Mouse (Mus musculus): Measurements from ENCODE around the gene Cxadr. TPM values are rescaled to one million over a fixed set of nuclear protein-coding genes. Genes with fewer than 3 reads are reported as not detected.

The Cxadr gene
- 101 and 110 TPM in 2 replicates for polyA plus RNA-seq (2015; fragmentation: Nextera tagmentation; extraction: Ambion mirVana)

- H3K4me3 ChIP-seq: peak within 1 kb of the TSS; percentile 92
- WGBS: under 1% methylated on average over 31 of the region's 34 CpGs
- 0 out of 2 replicates have a peak, but pooled peaks cover 7% of the 10 kb centered on the region for H3K36me3 ChIP-seq (ENCODE audit: poor library complexity, severe bottlenecking)
- peak; percentile 98 for ATAC-seq
- peak within 1 kb of the TSS; percentile 80 for H3K4me2 ChIP-seq
- peak within 1 kb of the TSS; percentile 96 for H3K9ac ChIP-seq
- no peaks in the 10 kb centered on the region for H3K9me3 ChIP-seq (replicated peaks)
- no peaks in the 10 kb centered on the region for H3K27me3 ChIP-seq
- peak within 1 kb of the TSS; percentile 90 for H3K27ac ChIP-seq
- H3K4me1 ChIP-seq: peaks cover 35% of the 10 kb centered on the region
These were observed at the start of gene Cxadr for GRCm38 (mm10) chr16:78301183-78301830. TSS of gene Cxadr (plus strand) at chr16:78301489.

GRCm38 (mm10) chr16:78258989-78259388 is 42.3 kb upstream of the Cxadr start:
- no peaks in the 10 kb centered on the region for H3K36me3 ChIP-seq (ENCODE audit: poor library complexity, severe bottlenecking)
- H3K9ac ChIP-seq: no peak overlapping the region
- no peak for ATAC-seq
- no peaks in the 10 kb centered on the region for H3K9me3 ChIP-seq (replicated peaks)
- H3K4me3 ChIP-seq: no peak overlapping the region
- no peak overlapping the region for H3K4me2 ChIP-seq
- H3K4me1 ChIP-seq: no peaks in the 10 kb centered on the region
- H3K27me3 ChIP-seq: peaks cover 7% of the 10 kb centered on the region; the same call in 1 of the 2 replicates
- no peak overlapping the region for H3K27ac ChIP-seq
- WGBS: 76% methylated on average over 4 of the region's 4 CpGs

DNA sequence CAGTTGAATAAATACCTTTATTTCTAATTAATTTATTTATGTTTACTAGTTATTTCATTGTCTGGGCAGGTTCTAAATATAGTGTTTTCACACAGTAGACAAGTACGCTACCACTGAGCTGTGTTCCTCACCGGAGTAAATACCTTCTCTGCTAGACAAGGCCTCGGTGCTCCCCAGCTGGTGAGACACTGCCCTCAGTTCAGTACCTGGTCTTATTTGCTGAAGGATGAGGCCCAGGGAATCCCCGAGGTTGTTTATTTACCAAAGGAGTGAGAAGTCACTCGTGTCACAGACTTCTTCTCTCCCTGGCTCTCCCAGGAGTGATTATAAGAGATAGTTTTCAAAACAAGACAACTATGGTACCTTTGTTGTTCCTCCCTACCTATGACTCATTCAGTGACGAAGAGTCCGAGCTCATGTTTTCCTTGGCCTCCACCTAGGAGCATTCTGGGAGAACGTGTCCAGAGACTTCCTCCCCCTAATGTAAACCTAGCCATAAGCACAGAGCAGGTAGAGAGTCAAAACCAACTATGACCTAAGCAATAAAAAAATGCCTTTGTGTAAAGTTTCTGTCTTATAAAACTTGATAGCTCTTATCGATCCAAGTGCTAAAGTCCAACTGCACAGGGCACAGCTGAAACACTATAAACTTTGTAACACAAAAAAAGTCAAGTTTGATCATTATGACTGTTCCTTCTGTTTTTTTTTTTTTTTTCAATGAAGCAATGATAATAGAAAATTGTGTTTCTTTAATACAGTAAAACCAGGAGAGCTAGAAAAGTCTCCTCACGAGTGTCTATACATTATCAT is 41.0 kb upstream of the Cxadr start:
- Histone ChIP-seq H3K4me3 (no peak overlapping the region), H3K4me2 (no peak overlapping the region), H3K9ac (no peak overlapping the region), H3K4me1 (peaks cover 9% of the 10 kb centered on the region), H3K27me3 (peaks cover 7% of the 10 kb centered on the region; the same call in 1 of the 2 replicates), H3K36me3 (ENCODE audit: poor library complexity, severe bottlenecking) (no peaks in the 10 kb centered on the region), H3K9me3 (replicated peaks) (no peaks in the 10 kb centered on the region), H3K27ac (no peak overlapping the region)
- WGBS: 88% methylated on average over 10 of the region's 10 CpGs
- ATAC-seq: no peak

DNA sequence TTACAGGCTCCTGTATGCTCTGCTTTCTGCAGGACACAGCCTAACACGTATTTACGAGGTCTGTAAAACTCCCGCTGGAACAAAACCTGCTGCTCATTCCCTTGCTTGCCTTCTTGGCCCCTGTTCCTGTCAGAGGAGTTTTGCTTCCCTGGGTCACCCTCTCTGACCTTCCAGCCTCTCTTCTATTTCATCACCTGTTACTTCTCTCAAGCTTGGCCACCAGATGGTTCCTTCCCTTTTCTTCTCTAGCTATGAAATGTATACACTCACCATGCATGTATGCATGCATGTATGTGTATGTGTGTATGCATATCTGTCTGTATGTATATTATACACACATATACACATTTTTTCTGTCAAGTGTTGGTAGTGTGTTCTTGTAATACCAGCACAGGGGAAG is 39.8 kb upstream of the Cxadr start:
- ATAC-seq: no peak
- H3K4me3 ChIP-seq: no peak overlapping the region
- H3K27ac ChIP-seq: no peak overlapping the region
- no peaks in the 10 kb centered on the region for H3K9me3 ChIP-seq (replicated peaks)
- H3K36me3 ChIP-seq (ENCODE audit: poor library complexity, severe bottlenecking): no peaks in the 10 kb centered on the region
- H3K27me3 ChIP-seq: peaks cover 16% of the 10 kb centered on the region
- peaks cover 15% of the 10 kb centered on the region for H3K4me1 ChIP-seq
- 85% methylated on average over 3 of the region's 3 CpGs for WGBS
- H3K4me2 ChIP-seq: no peak overlapping the region
- H3K9ac ChIP-seq: no peak overlapping the region

GRCm38 (mm10) chr16:78264442-78265150 is 36.7 kb upstream of the Cxadr start:
- ATAC-seq: peak; percentile 50; the same call in 1 of the 2 replicates
- Histone ChIP-seq H3K9ac (peak overlapping the region; percentile 51), H3K27ac (no peak overlapping the region), H3K9me3 (replicated peaks) (no peaks in the 10 kb centered on the region), H3K4me1 (peaks cover 15% of the 10 kb centered on the region), H3K4me2 (peak overlapping the region; percentile 70), H3K27me3 (peaks cover 22% of the 10 kb centered on the region), H3K36me3 (ENCODE audit: poor library complexity, severe bottlenecking) (no peaks in the 10 kb centered on the region), H3K4me3 (peak overlapping the region; percentile 43)
- WGBS: 10% methylated on average over 16 of the region's 16 CpGs

GRCm38 (mm10) chr16:78265151-78265590 is 36.1 kb upstream of the Cxadr start:
- peaks cover 15% of the 10 kb centered on the region for H3K4me1 ChIP-seq
- WGBS: 0% methylated on average over 7 of the region's 7 CpGs
- no peaks in the 10 kb centered on the region for H3K9me3 ChIP-seq (replicated peaks)
- peak; percentile 80 for ATAC-seq
- H3K4me3 ChIP-seq: peak overlapping the region; percentile 43
- H3K27me3 ChIP-seq: peaks cover 22% of the 10 kb centered on the region
- peak overlapping the region; percentile 70 for H3K4me2 ChIP-seq
- H3K9ac ChIP-seq: peak overlapping the region; percentile 51
- H3K27ac ChIP-seq: no peak overlapping the region
- no peaks in the 10 kb centered on the region for H3K36me3 ChIP-seq (ENCODE audit: poor library complexity, severe bottlenecking)

DNA sequence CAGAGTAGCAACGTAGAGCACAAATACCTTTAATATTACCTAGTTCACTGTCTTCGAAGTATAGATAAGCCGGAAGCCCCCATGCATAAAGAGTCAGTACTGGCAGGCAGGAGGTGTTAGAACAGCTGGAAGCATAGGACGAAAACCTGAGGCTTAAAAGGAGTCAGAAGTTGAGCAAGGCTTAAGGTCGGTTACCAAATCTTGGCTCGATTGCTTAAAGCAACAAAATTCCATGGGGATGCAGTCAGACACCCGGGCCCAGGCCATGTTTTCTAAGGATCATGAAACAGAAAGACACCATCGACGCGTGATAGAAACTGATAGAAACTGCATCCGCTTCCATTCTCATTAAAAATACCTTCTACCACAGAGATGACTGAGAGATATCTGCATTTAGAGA is 35.5 kb upstream of the Cxadr start:
- ATAC-seq: no peak
- H3K27ac ChIP-seq: no peak overlapping the region
- H3K27me3 ChIP-seq: peaks cover 22% of the 10 kb centered on the region
- no peak overlapping the region for H3K4me3 ChIP-seq
- no peaks in the 10 kb centered on the region for H3K9me3 ChIP-seq (replicated peaks)
- no peak overlapping the region for H3K9ac ChIP-seq
- H3K4me2 ChIP-seq: no peak overlapping the region
- H3K36me3 ChIP-seq (ENCODE audit: poor library complexity, severe bottlenecking): no peaks in the 10 kb centered on the region
- H3K4me1 ChIP-seq: peaks cover 15% of the 10 kb centered on the region
- 34% methylated on average over 11 of the region's 11 CpGs for WGBS

GRCm38 (mm10) chr16:78267453-78267852 is 33.8 kb upstream of the Cxadr start:
- H3K27me3 ChIP-seq: peaks cover 22% of the 10 kb centered on the region
- no peak overlapping the region for H3K9ac ChIP-seq
- ATAC-seq: no peak
- no peaks in the 10 kb centered on the region for H3K9me3 ChIP-seq (replicated peaks)
- no peaks in the 10 kb centered on the region for H3K36me3 ChIP-seq (ENCODE audit: poor library complexity, severe bottlenecking)
- no peak overlapping the region for H3K27ac ChIP-seq
- no peak overlapping the region for H3K4me3 ChIP-seq
- no peak overlapping the region for H3K4me2 ChIP-seq
- peaks cover 15% of the 10 kb centered on the region for H3K4me1 ChIP-seq

DNA sequence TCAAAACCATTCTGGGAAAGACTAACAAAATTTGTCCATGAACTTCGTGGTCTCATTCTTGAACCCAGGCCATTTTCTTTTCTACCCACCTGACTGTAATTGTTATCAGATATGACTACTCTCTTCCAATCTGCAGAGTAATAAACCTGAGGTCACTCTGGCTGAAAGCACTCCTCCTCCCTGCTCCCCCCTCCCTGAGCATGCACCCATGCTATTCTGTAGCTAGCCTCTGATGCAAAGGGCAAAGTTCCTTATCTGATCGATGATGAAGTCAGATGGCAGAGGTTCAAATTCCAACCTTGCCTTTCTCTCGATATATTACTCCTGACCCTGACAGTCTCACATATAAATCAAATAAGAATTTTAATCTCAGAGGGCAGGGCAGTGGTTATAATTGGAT is 33.1 kb upstream of the Cxadr start:
- no peaks in the 10 kb centered on the region for H3K36me3 ChIP-seq (ENCODE audit: poor library complexity, severe bottlenecking)
- WGBS: 89% methylated on average over 3 of the region's 3 CpGs
- no peaks in the 10 kb centered on the region for H3K9me3 ChIP-seq (replicated peaks)
- H3K27ac ChIP-seq: no peak overlapping the region
- no peak for ATAC-seq
- no peak overlapping the region for H3K4me3 ChIP-seq
- peaks cover 18% of the 10 kb centered on the region for H3K27me3 ChIP-seq
- peaks cover 15% of the 10 kb centered on the region for H3K4me1 ChIP-seq
- H3K4me2 ChIP-seq: no peak overlapping the region
- H3K9ac ChIP-seq: no peak overlapping the region

DNA sequence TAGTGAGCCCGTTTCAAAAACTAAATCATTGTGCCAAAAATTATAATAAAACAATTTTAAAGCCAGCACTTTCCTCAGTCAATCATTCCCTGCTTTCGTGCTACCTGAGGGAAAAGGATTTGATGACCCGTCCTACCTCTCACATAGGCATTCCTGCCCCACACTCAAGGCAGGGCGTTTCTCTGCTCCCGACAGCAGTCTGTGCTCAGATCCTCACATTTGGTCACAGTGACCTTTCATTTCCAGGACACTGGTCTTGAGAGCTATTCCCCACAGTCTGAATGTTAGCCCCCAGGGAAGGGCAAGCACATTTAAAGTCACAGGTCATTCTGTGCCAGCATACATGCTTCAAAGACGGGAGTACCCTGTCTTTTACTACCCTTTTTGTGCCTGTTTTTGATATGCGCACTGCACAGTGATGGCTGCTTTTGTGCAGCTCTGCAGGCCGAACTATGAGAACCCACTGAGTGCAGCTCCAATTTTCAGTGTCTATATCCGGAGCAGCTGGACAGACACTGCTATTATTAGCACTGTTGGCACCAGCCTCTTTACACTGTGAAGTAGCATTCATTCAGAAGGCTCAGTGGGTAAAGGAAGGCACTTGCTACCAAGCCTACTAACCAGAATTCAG is 26.3 kb upstream of the Cxadr start:
- H3K9ac ChIP-seq: no peak overlapping the region
- H3K4me1 ChIP-seq: no peaks in the 10 kb centered on the region
- H3K27me3 ChIP-seq: no peaks in the 10 kb centered on the region
- no peaks in the 10 kb centered on the region for H3K36me3 ChIP-seq (ENCODE audit: poor library complexity, severe bottlenecking)
- no peak for ATAC-seq
- no peak overlapping the region for H3K4me3 ChIP-seq
- H3K9me3 ChIP-seq (replicated peaks): no peaks in the 10 kb centered on the region
- H3K27ac ChIP-seq: no peak overlapping the region
- H3K4me2 ChIP-seq: no peak overlapping the region
- WGBS: 78% methylated on average over 9 of the region's 9 CpGs

GRCm38 (mm10) chr16:78277567-78277966 is 23.7 kb upstream of the Cxadr start:
- Histone ChIP-seq H3K36me3 (ENCODE audit: poor library complexity, severe bottlenecking) (no peaks in the 10 kb centered on the region), H3K27ac (no peak overlapping the region), H3K4me3 (no peak overlapping the region), H3K9ac (no peak overlapping the region), H3K4me2 (no peak overlapping the region), H3K4me1 (no peaks in the 10 kb centered on the region), H3K27me3 (no peaks in the 10 kb centered on the region), H3K9me3 (replicated peaks) (no peaks in the 10 kb centered on the region)
- ATAC-seq: no peak
- 60% methylated on average over 4 of the region's 4 CpGs for WGBS

All from forebrain, embryonic 13.5 days (tissue).